Mouse (Mus musculus): ENCODE results near the gene Ptger4.

Ptger4 gene

GRCm38 (mm10) chr15:5243959-5244905, at the start of gene Ptger4:
Gene Ptger4, minus strand, starts transcription at chr15:5244187.
- peak; percentile 97 for DNase-seq

DNA sequence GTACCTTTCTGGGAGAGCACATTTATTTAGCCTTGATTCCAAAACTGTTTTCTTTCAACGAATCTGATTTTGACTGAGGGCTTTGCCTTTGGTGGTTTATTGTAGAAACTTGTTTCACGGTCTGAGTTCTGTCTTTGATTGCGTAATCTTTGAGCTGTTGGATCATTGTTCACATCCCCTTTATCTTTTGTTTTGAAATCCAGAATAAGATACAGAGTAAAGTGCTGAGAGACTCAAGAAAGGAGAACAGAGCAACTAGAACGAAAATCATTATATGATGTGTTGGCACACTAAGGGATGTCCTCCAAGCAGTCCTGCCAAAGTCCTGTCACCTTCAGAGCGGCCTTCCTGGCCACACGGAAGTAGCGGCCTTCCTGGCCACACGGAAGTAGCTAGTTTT, 44.4 kb upstream of the Ptger4 start:
- no peak for DNase-seq

- DNase-seq: no peak
Observed at GRCm38 (mm10) chr15:5287072-5287471, 43.1 kb upstream of the Ptger4 start.

DNA sequence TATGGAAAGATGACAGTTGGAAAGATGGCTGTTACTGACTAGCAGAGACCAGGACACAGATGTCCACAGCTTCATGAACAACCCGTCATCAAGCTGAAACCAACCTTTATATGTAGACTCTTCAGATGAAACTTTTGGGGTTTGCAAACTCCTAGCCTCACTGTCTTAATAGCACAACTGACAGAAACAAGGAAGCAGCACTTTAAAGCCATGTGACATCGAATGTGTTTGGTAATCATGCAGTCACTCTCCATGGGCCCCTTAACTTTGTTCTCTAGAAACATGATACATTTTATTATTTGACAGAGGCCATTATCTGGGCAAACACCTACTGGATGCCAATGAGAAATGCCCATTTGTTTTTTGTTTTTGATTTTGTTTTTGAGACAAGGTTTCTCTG, 37.3 kb upstream of the Ptger4 start:
- no peak for DNase-seq

DNA sequence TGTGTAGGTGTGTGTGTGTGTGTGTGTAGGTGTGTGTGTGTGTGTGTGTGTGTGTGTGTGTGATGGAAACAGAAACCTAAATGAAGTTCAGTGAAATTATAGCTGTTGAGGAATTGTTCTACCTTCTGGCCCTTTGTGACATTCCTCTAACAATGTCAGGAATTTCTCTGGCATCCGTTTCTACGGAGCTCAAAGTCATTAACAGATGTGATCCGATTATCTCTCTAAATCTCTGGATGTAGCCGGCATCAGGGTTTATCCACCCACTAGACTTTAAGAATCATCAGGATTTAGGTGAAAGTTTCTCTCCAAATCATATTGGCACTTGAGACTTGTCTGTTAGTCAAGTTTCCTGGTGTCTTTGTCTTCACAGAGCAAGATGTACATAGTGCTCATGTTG, 35.8 kb upstream of the Ptger4 start:
- no peak for DNase-seq

GRCm38 (mm10) chr15:5278525-5278924, 34.5 kb upstream of the Ptger4 start:
- no peak for DNase-seq

DNA sequence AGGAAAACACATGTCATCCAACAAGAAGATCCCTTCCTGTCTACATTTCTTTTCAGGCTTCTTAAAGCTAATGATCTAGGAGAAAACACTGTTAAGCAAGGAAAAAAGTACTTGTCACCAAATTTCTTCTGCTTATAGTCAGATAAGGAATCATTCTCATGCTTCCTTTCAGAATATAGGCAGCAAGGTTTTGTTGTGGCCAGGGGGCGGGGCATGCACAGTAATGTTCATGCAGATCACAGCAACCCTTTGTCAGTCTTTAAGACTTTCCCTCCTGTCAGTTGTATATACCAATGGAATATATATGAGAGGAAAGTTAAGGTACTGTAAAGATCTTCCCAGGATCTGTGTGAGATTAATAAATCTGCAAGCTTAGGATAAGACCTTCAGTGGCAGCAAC, 30.0 kb upstream of the Ptger4 start:
- peak; percentile 26 to 41 for DNase-seq

DNA sequence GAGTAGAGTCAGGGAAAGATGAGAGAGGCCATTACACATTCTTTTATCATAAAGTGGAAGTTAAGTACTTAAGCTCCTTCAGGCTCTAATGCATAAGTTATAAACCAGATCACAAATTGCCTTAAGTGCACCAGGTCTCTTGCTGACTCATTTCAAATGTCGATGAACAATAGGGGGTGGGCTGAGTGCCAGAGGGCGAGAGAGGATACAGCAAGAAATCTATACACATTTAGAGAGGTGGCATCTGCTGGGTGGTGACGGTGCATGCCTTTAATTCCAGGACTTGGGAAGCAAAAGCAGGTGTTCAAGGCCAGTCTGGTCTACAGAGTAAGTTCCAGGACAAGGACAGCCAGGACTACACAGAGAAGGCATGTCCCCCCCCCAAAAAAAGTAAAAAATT, 22.1 kb upstream of the Ptger4 start:
- no peak for DNase-seq

- DNase-seq: no peak
Observed at GRCm38 (mm10) chr15:5262874-5263504, 19.0 kb upstream of the Ptger4 start.

- DNase-seq: no peak
Observed at GRCm38 (mm10) chr15:5262095-5262667, 18.2 kb upstream of the Ptger4 start.

GRCm38 (mm10) chr15:5261004-5261403, 17.0 kb upstream of the Ptger4 start:
- no peak for DNase-seq

- DNase-seq: no peak
Observed at GRCm38 (mm10) chr15:5260183-5260582, 16.2 kb upstream of the Ptger4 start.

DNA sequence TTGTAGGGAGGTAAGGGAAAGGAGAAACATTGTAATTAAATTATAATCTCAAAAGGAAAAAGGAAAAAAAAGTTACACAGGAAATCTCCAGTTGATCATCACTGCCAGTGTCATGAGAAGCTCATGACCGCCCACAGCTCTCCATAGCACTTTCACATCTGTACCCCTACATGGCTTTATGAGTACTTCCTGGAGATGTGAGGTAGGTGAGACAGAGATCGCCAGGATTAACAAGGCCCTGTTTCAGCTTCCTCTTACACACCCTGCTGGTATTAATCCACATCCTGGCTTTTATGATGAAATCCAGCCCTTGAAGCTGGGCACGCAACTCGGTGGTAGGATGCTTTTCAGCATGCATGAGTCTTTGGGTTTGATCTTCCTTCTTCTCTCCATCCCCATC, 6.2 kb upstream of the Ptger4 start:
- no peak for DNase-seq

- peak in 1 of 2 experiments; percentile 53 for DNase-seq
Observed at GRCm38 (mm10) chr15:5243036-5243958, 690 bp downstream of the Ptger4 start.

GRCm38 (mm10) chr15:5242241-5243035, 1.5 kb downstream of the Ptger4 start:
- DNase-seq: peak; percentile 33 to 52

- peak; percentile 58 to 77 for DNase-seq
Observed at GRCm38 (mm10) chr15:5241304-5242201, 2.4 kb downstream of the Ptger4 start.

DNA sequence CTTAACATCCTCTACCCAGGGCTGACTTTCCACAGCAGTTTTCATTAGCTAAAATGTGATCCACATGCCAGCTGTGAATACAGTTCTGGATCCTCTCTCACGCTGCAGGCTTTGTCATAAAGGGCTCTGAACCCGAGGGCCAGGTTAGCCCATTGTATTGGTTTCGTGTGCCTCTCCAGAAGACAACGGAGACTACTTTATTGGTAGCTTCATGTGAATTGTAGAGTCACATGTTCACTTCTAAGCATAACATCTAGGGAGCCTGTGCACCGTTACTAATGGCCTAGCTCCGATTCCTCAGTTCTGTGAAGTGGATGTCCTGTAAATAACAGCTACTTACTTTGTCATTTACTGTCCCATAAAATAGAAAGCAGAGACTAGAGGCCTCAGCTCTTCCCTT, 3.6 kb downstream of the Ptger4 start:
- DNase-seq: no peak

DNA sequence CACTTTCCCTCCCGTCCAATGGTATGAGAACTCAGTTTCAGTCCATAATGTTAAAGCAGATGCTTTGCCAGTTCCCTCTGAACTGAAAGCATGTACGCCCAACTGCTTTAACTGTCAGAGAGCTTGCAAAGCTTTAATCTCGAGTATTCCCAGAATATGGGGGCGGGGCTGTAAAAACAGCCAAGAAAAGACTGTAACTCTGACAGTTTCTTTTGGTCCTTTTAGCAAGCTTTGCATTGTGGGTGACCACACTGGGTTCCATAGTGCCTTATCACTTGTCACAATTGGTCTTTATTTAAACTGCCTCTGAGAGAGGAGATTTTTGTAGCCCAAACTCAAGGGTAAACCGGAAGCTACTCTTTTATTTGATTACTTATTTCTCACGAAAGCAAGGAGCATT, 4.1 kb downstream of the Ptger4 start:
- no peak for DNase-seq

- no peak for DNase-seq
Observed at GRCm38 (mm10) chr15:5239361-5239760, 4.6 kb downstream of the Ptger4 start.

- DNase-seq: no peak
Observed at GRCm38 (mm10) chr15:5238553-5238952, 5.4 kb downstream of the Ptger4 start.

GRCm38 (mm10) chr15:5238073-5238472, 5.9 kb downstream of the Ptger4 start:
- no peak for DNase-seq

Measured in thymus, adult 18-20 months (tissue).